Mouse (Mus musculus) lung, postnatal 10 days (tissue): Measurements from ENCODE around the gene Fig4.

ENCODE experiments used
- DNase-seq: peaks from one replicate; pipeline ENCODE4 v3.0.0; 2021

Gene Fig4

DNA sequence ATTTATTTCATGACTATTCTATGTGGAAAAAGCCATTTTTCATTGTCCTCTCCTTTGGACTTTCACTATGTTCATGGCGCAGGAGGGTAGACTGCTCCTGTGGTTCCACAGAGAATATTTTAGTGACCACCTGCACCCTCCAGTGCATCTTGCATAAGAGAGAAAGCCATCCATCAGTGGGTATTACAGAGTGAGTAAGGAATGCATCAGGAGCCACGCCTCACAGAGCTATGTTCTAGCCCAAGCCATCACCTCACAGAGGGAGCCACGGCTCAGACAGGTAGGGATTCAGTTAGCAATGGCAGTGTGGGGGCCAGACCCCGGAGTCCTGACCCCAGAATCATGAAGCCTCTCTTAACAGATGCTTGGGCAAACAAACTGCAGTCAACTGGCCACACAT is 93.5 kb downstream of the Fig4 start:
- no peak for DNase-seq

- no peak for DNase-seq
Measured at GRCm38 (mm10) chr10:41208860-41209377, 94.1 kb downstream of the Fig4 start.

DNA sequence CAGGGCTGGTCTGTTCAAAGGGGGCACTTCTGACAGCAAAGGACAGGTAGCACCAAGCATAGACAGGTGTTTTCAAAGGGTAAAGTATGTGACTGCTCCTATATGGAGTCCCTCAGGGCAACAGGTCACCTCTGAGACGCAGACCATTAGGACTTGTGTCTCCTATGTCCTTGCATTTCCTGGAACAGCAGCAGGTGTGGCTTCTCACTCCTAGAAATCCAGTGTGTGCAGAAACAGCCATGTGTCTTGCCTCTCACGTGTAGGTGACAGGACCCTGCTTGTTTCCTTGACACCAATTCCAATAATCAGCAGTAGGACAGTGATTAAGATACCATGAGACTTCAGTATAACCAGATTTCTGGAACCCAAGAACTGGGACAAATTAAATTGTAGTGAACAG is 97.4 kb downstream of the Fig4 start:
- DNase-seq, result no peak

DNA sequence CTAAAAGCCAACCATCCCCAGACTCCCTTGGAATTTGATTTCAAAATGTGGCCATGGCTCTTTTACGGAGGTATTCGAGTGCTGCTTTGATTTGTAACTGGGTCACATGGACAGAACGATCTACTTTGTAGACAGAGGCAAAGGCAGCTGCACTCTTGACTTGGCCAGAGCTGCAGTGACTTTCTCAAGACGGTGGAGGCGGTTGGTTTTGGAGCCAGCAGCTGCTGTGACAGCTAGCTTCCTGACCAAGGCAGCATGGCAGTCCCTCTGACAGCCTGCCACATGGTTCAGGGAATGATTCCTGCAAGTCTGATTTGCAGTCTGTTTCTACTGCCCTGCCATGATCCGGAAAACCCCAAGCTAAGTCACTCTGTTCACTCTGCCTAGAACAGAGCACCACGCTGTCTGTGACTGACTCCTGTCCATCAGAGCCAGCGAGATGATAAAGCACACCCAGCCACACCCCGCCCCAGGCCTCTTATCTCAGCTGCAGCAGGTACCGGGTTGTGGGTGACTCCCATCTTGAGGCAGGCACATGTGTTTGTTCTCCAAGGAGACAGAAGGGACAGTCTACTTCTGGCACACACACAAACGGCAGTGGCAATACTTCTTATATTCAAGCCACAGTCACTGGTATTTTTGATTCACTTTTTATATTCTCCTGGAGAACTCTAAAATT is 98.3 kb downstream of the Fig4 start:
- DNase-seq, result peak; percentile 5

DNA sequence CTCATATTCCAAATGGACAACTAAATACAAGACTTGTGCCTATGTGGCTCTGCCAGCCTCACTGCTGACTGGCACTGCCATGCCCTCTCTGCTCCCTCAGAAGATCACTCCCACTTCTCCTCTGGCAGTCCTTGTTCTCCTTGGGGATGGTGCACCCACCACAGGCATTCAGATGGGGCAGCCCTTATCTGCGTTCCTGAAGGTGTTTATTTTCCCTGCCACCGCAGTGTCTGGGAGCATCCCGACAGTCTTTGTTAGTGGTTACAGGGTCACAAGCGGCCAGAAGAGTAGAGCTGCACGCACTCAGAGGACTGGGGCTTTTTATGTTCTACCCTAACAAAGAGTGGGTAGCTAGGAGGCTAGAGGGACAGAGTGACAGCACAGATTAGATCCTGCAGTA is 98.9 kb downstream of the Fig4 start:
- no peak for DNase-seq

- no peak for DNase-seq
Measured at GRCm38 (mm10) chr10:41198719-41199118, 104.3 kb downstream of the Fig4 start.

DNA sequence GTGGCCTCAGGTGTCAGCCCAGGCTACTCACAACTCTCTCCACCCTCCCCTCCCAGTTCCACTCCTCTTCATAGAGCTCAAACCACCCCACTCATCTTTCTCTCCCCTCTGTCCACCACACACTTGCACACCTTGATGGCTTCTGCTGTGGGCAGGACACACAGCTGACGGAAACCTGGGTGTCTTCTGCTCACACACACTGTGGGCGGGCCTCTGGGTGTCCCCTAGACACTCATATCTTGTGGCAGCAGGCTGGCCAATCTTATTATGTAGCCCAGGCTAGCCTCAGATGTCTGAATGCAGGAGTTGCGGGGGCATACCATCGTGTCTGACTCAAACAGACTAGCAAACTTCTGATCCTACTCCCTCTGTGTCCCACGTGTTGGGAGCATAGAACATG is 105.3 kb downstream of the Fig4 start:
- no peak for DNase-seq

- DNase-seq, result no peak
Measured at GRCm38 (mm10) chr10:41196295-41196694, 106.8 kb downstream of the Fig4 start.

DNA sequence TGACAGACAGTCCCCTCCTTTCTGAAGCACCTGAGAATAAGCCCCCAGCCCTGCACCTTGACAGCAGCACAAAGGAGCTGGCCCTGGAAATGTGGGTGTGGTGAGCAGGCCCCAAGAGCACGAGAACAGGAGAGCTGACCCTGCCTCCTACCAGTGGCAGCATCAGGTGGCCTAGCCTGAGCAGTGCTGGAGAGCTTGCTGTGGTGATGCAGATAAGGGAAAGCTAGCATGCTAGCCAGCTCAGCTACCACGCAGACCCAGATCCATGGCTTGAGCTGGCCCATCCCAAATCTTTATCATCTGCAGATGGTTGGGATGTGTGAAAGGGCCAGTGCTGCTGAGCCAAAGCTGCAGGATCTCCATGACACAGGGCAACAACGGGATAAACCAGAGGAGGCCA is 113.7 kb downstream of the Fig4 start:
- no peak for DNase-seq

GRCm38 (mm10) chr10:41183975-41184374 is 119.1 kb downstream of the Fig4 start:
- DNase-seq, result no peak

DNA sequence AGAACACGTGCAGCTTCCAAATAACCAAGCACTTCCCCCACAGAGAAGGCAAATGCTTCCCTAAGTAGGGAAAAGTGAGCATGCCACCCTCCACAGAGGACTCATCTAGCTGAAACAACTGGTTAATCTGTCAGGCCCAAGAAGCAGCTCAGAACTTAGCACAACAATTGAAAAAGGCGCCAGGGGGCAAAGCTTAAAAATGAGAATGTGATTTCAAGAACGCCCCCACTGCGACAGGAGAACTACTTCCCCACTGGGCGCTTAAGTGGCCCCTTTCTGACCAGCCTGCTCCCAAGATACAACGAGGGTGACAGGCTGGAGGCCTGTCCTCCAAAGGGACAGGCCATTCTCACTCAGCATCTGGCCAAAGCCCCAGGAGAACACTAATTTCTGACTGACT is 120.4 kb downstream of the Fig4 start:
- DNase-seq, result no peak

- DNase-seq, result no peak
Measured at GRCm38 (mm10) chr10:41166141-41166540, 136.9 kb downstream of the Fig4 start.

GRCm38 (mm10) chr10:41163108-41163507 is 140.0 kb downstream of the Fig4 start:
- no peak for DNase-seq

- no peak for DNase-seq
Measured at GRCm38 (mm10) chr10:41157296-41157695, 145.8 kb downstream of the Fig4 start.

- DNase-seq, result no peak
Measured at GRCm38 (mm10) chr10:41156693-41157092, 146.4 kb downstream of the Fig4 start.

DNA sequence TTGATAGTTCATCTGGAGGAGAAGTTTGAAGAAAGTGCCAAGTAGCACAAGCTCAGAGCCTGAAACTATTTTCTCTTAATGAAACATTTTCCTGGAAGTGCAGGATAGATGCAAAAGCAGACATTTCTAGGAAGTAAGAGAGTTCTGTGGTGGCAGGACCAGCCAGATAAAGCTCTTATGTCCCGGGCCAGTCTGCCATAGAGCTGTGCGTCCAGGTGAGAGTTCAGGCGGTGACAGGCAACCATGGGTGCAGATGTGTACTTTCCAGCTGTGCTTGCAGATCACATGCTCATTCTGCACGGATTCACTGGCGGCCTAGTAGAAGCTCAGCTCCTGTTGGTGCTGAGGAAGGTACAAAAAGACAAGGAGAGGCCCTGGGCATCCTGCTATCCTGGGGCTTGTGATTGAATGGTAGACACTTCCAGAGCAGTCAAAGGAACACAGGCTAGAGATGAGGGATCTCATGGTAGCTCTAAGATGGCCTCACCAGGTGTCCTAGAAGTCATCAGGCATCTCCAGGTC is 149.8 kb downstream of the Fig4 start:
- DNase-seq, result no peak

DNA sequence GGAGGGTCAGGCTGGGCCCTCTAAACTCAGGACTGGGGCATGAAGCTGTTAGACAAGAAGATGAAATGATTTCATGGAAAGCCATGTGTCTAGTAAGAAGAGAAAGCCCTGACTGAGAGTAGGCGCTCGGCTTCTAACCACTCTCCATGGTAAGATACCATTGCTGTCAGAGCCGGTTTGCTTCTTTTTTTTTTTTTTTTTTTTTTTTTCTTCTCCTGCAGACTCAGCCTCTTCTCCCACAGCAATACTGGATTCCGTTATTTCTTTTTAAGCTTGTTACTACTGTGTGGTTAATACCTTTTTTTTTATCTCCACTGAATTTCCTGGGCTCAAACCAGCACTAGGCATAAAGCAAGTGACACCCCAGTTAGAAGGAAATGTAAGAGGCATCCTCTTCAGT is 151.2 kb downstream of the Fig4 start:
- no peak for DNase-seq

- DNase-seq, result peak; percentile 8
Measured at GRCm38 (mm10) chr10:41151441-41151840, 151.6 kb downstream of the Fig4 start.

DNA sequence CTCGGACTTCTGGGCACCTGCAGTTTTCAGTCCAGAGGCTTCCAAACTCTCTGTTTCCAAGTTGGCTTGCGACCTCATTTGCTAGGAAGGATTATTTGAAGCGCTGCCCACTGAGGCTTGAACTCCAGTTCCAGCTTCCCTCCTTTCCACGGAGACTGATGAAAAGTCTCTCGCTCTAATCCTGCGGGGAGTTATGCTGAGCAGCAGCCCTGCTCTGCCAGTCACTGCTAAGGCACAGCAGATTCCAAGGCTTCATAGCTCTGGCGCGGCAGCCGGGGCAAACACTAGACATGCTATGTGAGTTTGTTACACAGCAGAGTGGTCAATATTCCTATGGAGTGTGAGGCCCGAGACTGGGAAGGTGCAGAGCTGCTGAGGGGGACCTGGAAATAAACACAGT is 152.0 kb downstream of the Fig4 start:
- no peak for DNase-seq

GRCm38 (mm10) chr10:41150496-41150895 is 152.6 kb downstream of the Fig4 start:
- no peak for DNase-seq

- no peak for DNase-seq
Measured at GRCm38 (mm10) chr10:41149307-41149706, 153.8 kb downstream of the Fig4 start.

DNA sequence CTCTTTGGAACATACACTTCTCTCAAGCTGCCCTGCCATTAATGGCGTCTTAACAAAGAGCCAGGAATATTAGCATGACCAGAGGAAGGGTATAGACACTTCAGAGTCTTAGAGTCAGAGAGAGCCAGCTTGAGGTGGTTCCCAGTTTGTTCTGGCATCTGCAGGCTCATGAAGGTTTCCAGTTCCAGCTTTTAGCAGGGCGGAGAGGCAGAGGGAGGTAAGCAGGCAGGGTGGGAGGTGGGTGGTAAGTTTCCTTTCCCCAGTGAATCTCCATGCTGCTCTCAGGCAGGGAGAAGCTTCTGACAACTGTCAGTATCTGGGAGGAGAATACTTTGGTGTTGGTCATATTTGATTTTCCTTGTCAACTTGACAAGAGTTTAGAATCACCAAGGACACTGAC is 156.9 kb downstream of the Fig4 start:
- no peak for DNase-seq
